Mouse (Mus musculus) neutrophil, adult 5-6 weeks (primary cell): Measurements from ENCODE around the gene Map2k5. TPM values are rescaled to one million over a fixed set of nuclear protein-coding genes. Genes with fewer than 3 reads are reported as not detected.

Experiments
- ATAC-seq: fragments of 151-379, 151-347 bp; 2 replicates; pipeline ENCODE4 v1.8.0; 2017; ENCODE audit warnings: mild to moderate bottlenecking, moderate TSS enrichment; ENCODE audit not compliant: insufficient number of reproducible peaks, poor library complexity, low FRiP score, severe bottlenecking; ENCODE audit errors: extremely low read depth
- total RNA-seq: library from RNA; stranded (forward); fragments of 200-1000 nt; gene quantifications from 2 replicates; pipeline ENCODE4 v1.2.3, GENCODE M21; 2017

Gene Map2k5
- total RNA-seq, 1 experiment from 2014 or later: 29.2 TPM

DNA sequence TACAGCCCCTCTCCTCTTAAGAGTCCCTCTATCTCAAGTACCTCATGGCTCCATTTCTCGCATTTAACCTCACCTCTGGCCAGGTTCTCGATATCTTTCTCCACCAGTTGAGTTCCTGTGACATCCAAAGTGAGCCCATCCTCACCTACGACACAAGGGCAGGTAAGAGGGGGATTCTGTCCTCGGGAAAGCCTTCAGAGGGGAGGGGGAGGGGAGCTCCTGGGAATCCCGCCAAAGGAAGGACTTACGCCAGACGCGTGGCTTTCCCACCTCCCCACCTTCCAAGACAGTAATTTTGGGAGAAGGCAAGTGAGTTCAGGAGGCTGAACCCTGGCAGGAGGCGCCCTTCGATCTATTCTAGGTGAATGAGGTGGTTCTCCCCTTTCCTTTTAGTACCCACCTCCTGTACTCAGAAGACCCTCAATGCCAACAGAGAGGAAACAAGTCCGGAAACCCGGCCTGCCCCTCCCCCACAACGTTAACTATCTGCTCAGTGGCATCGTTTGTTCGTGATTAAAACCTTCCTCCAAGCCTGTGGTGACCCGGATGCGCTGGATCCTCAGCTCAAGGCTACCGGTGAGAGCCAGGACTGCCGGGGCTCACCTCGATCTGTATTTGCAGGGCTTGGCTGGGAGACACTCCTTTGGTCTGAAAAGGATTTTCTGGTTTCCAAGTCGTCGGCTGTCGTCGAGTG lies 235.9 kb downstream of the Map2k5 start:
- no peak for ATAC-seq

- no peak for ATAC-seq
Measured at GRCm38 (mm10) chr9:63140211-63140610, 237.5 kb downstream of the Map2k5 start.

DNA sequence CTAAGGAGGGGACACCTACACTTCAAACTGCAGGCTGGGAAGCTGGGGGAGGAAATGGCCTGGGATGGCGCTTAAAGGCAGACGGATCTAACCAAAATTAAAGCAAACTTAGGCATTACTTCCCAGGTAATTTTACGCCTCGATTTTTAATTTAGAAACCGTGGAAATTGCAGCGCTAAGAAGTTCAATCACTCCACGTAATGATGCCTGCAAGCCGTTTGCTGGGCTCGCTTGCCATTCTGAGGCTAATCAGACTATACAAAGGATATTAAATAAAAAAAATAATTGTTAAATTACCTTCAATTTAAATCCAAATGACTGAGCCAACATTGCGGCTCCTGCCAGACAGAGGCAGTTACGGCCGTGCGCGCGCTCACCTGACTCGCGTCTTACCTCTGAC lies 238.0 kb downstream of the Map2k5 start:
- ATAC-seq: no peak

- no peak for ATAC-seq
Measured at GRCm38 (mm10) chr9:63138481-63138967, 239.2 kb downstream of the Map2k5 start.

GRCm38 (mm10) chr9:63137615-63137915 lies 240.1 kb downstream of the Map2k5 start:
- no peak for ATAC-seq

- no peak for ATAC-seq
Measured at GRCm38 (mm10) chr9:63136756-63137614, 240.7 kb downstream of the Map2k5 start.

DNA sequence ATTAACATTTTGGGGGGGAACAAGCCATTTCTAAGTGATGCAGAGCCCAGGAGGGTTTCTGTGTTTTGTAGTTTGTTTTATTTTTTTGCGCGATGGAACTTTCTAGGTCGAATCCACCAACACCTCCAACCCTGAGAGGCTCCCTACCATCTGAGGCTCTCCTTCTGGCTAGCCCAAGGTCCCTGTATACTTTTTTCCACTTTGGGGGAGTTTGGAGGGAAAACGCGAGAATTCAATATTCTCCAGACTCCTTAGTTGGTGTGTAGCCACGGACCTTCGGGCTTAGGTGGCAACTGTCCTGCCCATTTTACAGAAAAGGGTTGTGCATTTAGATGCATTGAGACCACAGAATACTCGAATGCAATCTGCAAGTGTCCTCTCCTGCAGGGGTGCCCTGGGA lies 241.5 kb downstream of the Map2k5 start:
- no peak for ATAC-seq

GRCm38 (mm10) chr9:63135801-63136200 lies 241.9 kb downstream of the Map2k5 start:
- no peak for ATAC-seq

- ATAC-seq: no peak
Measured at GRCm38 (mm10) chr9:63135356-63135755, 242.3 kb downstream of the Map2k5 start.

- no peak for ATAC-seq
Measured at GRCm38 (mm10) chr9:63133659-63134058, 244.0 kb downstream of the Map2k5 start.

- peak; percentile 79 for ATAC-seq
Measured at GRCm38 (mm10) chr9:63132673-63133601, 244.8 kb downstream of the Map2k5 start.

GRCm38 (mm10) chr9:63131957-63132602 lies 245.6 kb downstream of the Map2k5 start:
- no peak for ATAC-seq

DNA sequence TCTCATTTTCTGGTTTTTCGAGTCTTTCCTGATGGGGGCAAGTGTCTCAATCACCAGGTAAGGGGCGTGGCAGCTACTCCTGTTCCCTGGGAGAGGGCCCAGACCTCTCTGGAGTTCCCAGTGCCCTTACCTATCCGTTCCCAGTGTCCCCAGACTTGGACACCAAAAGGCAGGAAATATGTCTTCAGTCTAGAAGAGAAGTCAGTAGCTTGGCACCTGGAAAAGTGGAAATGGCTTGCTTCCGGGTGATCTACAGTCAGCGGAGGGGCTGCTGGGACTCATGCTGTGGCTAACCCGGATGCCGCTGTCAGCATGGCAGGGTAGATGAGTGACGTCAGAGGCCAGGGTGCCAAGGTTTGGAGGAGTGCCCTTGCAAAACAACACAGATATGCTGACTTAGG lies 248.1 kb downstream of the Map2k5 start:
- no peak for ATAC-seq

GRCm38 (mm10) chr9:63124512-63124911 lies 253.2 kb downstream of the Map2k5 start:
- ATAC-seq: no peak

DNA sequence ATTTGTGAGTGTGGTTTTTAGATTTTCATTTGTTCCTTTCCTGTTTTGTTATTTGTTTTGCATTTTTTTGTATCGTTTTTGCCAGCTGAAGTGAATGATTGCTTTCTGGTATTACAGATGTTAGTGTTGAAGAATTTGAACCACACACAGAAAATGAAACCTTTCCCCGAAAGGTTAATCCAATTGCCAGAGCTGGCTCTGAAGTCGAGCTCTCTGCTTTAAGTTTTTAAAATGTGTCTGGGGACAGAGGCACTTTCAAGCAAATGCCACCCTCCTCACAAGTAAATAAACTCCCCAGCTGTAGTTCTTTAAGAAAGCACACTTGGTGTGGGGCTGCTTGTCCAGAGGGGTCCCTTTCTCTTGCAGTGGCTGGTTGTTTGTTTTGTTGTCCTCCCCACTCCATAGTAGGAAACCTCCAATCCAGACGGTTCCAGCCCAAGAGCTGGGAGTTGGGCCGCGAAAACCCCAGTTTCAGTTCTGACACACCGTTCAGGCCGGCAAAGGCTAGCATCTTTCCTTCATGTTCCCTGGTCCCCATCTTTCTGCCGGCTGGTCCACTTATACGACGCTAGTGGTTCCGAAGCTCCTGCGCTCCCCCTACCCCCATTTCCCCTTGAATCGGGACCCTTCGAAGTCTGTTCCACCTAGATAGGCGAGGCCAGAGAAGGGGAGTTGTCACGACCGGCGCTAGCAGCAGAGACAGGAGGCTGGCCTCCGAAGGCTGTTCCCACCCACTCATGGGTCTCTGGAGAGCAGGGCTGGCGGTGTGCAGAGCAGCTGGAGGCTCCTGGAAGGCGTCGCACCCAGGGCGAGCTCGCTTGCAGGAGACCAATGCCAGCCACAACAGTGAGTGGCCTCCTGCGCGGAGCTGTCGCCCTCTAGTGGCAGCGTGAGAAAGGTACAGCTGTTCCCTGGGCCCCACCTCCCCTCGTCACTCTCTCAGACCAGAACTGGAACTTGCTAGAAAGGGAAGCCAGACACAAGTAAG lies 254.0 kb downstream of the Map2k5 start:
- peak; percentile 99 for ATAC-seq

- no peak for ATAC-seq
Measured at GRCm38 (mm10) chr9:63122161-63122833, 255.4 kb downstream of the Map2k5 start.

- ATAC-seq: no peak
Measured at GRCm38 (mm10) chr9:63118385-63118784, 259.3 kb downstream of the Map2k5 start.
